Mouse (Mus musculus) myocyte (in vitro differentiated cells): Measurements from ENCODE around the gene Mrps12. TPM values are rescaled to one million over a fixed set of nuclear protein-coding genes. Genes with fewer than 3 reads are reported as not detected.

Experiments
- H3K27me3 ChIP-seq: one replicate; pipeline ENCODE4 v1.6.1; 2011; ENCODE audit not compliant: control insufficient read depth, insufficient read depth, insufficient read length
- H3K36me3 ChIP-seq: one replicate; pipeline ENCODE4 v1.6.1; 2011; ENCODE audit not compliant: control insufficient read depth, insufficient read depth
- H3K4me2 ChIP-seq: one replicate; pipeline ENCODE4 v1.6.1; 2011; ENCODE audit warnings: low read depth, control low read depth
- H3K4me3 ChIP-seq: one replicate; pipeline ENCODE4 v1.5.1; 2011; ENCODE audit warnings: mild to moderate bottlenecking, control low read depth, moderate library complexity
- H3K79me2 ChIP-seq: one replicate; pipeline ENCODE4 v1.6.1; 2011; ENCODE audit not compliant: control insufficient read depth, insufficient read depth
- H3ac ChIP-seq: one replicate; pipeline ENCODE4 v1.6.1; 2011; ENCODE audit not compliant: control insufficient read depth, insufficient read length
- CEBPB ChIP-seq: IDR thresholded peaks from 2 replicates; pipeline ENCODE4 v1.6.1; 2011; ENCODE audit warnings: mild to moderate bottlenecking, moderate library complexity; ENCODE audit not compliant: poor library complexity, insufficient read depth, severe bottlenecking
- E2F4 ChIP-seq: IDR thresholded peaks from one replicate; pipeline ENCODE4 v1.6.1; 2011; ENCODE audit warnings: mild to moderate bottlenecking, control low read depth, moderate library complexity; ENCODE audit not compliant: insufficient read depth
- MAX ChIP-seq: IDR thresholded peaks from one replicate; pipeline ENCODE4 v1.6.1; 2011; ENCODE audit warnings: low read depth, mild to moderate bottlenecking, control low read depth
- MYOD1 ChIP-seq, 3 experiments: IDR thresholded peaks; one replicate each; pipeline ENCODE4 v1.6.1; 2011; ENCODE audit warnings: control low read depth in 2 of 3, low read depth in 2 of 3, mild to moderate bottlenecking in 2 of 3, moderate library complexity in 1 of 3; ENCODE audit not compliant: insufficient read length in 2 of 3, control insufficient read depth in 1 of 3
- MYOG ChIP-seq, 3 experiments: IDR thresholded peaks; one replicate each; pipeline ENCODE4 v1.6.1; 2011; ENCODE audit warnings: control low read depth in 2 of 3, low read depth in 2 of 3, mild to moderate bottlenecking in 2 of 3; ENCODE audit not compliant: insufficient read length in 2 of 3, control insufficient read depth in 1 of 3, insufficient read depth in 1 of 3
- POLR2A ChIP-seq: IDR thresholded peaks from one replicate; pipeline ENCODE4 v1.6.1; 2011; ENCODE audit warnings: low read depth, mild to moderate bottlenecking, control low read depth, moderate library complexity; ENCODE audit not compliant: insufficient read length
- POLR2AphosphoS2 ChIP-seq: IDR thresholded peaks from one replicate; pipeline ENCODE4 v1.6.1; 2011; ENCODE audit warnings: low read depth, control low read depth; ENCODE audit not compliant: insufficient read length
- REST ChIP-seq: IDR thresholded peaks from one replicate; pipeline ENCODE4 v1.6.1; 2011; ENCODE audit warnings: mild to moderate bottlenecking, control low read depth, moderate library complexity; ENCODE audit not compliant: insufficient read depth, insufficient read length
- SRF ChIP-seq: IDR thresholded peaks from one replicate; pipeline ENCODE4 v1.6.1; 2011; ENCODE audit warnings: low read depth; ENCODE audit not compliant: control insufficient read depth, insufficient read length
- TCF12 ChIP-seq: IDR thresholded peaks from one replicate; pipeline ENCODE4 v1.6.1; 2011; ENCODE audit warnings: mild to moderate bottlenecking, control low read depth; ENCODE audit not compliant: poor library complexity, insufficient read depth, severe bottlenecking
- TCF3 ChIP-seq: IDR thresholded peaks from one replicate; pipeline ENCODE4 v1.6.1; 2011; ENCODE audit warnings: low read depth, control low read depth; ENCODE audit not compliant: insufficient read length
- USF1 ChIP-seq: IDR thresholded peaks from one replicate; pipeline ENCODE4 v1.6.1; 2011; ENCODE audit warnings: low read depth, mild to moderate bottlenecking, control low read depth, moderate library complexity
- polyA plus RNA-seq: library from polyadenylated mRNA; unstranded; fragments of >200 nt; fragmentation: generic; extraction: Trizol; gene quantifications from one replicate; pipeline ENCODE4 v1.2.1, GENCODE M21; 2012; ENCODE audit warnings: missing spikeins

The Mrps12 gene
- polyA plus RNA-seq, 1 experiment: 132 TPM

DNA sequence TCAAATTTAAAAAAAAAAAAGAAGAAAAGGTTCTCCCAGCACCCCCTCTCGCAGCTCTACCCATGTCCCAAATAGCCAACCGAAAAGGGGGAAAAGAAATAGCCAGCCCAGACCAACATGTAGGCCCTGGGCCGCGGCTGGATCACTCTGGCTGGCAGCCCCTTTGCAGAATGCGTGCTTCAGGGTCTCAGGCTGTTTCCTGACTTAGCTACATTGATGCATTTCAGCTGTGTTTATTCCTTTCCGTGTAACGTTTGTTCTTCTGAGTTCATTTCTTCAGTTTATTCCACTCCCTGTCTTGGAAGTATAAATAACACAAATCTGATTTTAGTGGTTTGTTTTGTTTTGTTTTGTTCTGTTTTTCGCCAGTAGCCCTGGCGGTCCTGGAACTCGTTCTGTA is 23.9 kb downstream of the Mrps12 start:
- peak overlapping the region; percentile 81 for H3K4me2 ChIP-seq
- no peak for TF ChIP-seq TCF3
- no peak for TF ChIP-seq SRF
- no peak for TF ChIP-seq MYOD1 (IDR thresholded peaks at IDR 0.05; ENCODE audit: control insufficient read depth in 1 of 3, insufficient read length in 2 of 3, low read depth in 2 of 3)
- TF ChIP-seq MYOG (IDR thresholded peaks at IDR 0.05; ENCODE audit: control insufficient read depth in 1 of 3, insufficient read depth in 1 of 3, insufficient read length in 2 of 3, low read depth in 2 of 3): no peak
- no peak for TF ChIP-seq USF1
- TF ChIP-seq CEBPB: no peak
- TF ChIP-seq MAX: no peak
- no peak for TF ChIP-seq POLR2A
- no peak for TF ChIP-seq REST
- TF ChIP-seq TCF12: no peak
- TF ChIP-seq E2F4: no peak
- peak overlapping the region; percentile 64 for H3K4me3 ChIP-seq
- H3K27me3 ChIP-seq: no peaks in the 10 kb centered on the region
- peaks cover 20% of the 10 kb centered on the region for H3K79me2 ChIP-seq
- peak overlapping the region; percentile 78 for H3ac ChIP-seq
- H3K36me3 ChIP-seq: no peaks in the 10 kb centered on the region

DNA sequence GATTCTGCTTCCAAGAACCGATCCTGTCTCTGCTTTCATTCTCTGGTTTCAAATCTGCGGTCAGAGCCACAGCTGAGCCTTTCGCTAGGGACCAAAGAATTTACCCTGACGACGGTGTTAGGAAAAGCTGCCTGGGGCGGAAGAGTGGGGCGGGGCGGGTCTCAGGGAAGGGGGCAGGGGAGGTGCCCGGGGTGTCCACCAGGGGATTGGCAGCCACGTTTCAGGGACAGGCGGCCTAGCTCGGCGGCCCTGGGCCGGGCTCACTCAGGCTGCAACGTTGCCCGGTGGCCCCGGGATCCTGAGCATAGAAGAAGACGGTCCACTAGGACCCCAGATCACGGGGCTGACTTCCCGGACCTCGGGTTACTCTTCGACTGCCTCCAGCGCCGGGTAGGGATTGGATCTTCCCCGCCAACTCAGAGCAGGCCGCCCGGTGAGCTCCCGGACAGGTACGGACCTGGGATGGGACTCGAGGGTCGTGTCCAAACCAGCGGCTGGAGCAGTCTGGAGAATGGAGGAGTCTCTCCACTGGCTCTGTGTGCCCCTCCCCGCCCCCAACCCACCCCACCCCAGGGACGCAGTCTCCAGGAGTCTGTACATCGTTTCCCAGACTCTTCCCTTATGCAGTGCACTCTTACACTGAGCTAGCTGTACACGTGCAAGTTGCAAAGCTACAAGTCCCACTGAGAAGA is 24.9 kb downstream of the Mrps12 start, which contains the start of gene Fbxo17:
Fbxo17 (plus strand) TSS at position 215 of the 692 bp plus-strand sequence.
- peak within 1 kb of the TSS; percentile 78 for H3ac ChIP-seq
- peaks cover 20% of the 10 kb centered on the region for H3K79me2 ChIP-seq
- H3K4me3 ChIP-seq: peak within 1 kb of the TSS; percentile 64
- no peaks in the 10 kb centered on the region for H3K36me3 ChIP-seq
- no peaks in the 10 kb centered on the region for H3K27me3 ChIP-seq
- peak within 1 kb of the TSS; percentile 81 for H3K4me2 ChIP-seq
- TF ChIP-seq CEBPB: no peak
- TF ChIP-seq POLR2A: peak; percentile 80
- peak; percentile 45 for TF ChIP-seq TCF12
- no peak for TF ChIP-seq TCF3
- TF ChIP-seq E2F4: no peak
- TF ChIP-seq MYOD1 (IDR thresholded peaks at IDR 0.05; ENCODE audit: control insufficient read depth in 1 of 3, insufficient read length in 2 of 3, low read depth in 2 of 3): peak in 2 of 3 experiments; percentile 27 to 53
- no peak for TF ChIP-seq SRF
- no peak for TF ChIP-seq USF1
- TF ChIP-seq MAX: no peak
- no peak for TF ChIP-seq POLR2AphosphoS2
- no peak for TF ChIP-seq REST
- TF ChIP-seq MYOG (IDR thresholded peaks at IDR 0.05; ENCODE audit: control insufficient read depth in 1 of 3, insufficient read depth in 1 of 3, insufficient read length in 2 of 3, low read depth in 2 of 3): peak in 2 of 3 experiments; percentile 45 to 78

GRCm38 (mm10) chr7:28715598-28715997 is 26.0 kb downstream of the Mrps12 start:
- H3K4me3 ChIP-seq: peak overlapping the region; percentile 64
- no peak overlapping the region for H3K4me2 ChIP-seq
- TF ChIP-seq POLR2A (no peak), MAX (no peak), CEBPB (no peak), USF1 (no peak), MYOD1 (IDR thresholded peaks at IDR 0.05; ENCODE audit: control insufficient read depth in 1 of 3, insufficient read length in 2 of 3, low read depth in 2 of 3) (no peak), REST (no peak), MYOG (IDR thresholded peaks at IDR 0.05; ENCODE audit: control insufficient read depth in 1 of 3, insufficient read depth in 1 of 3, insufficient read length in 2 of 3, low read depth in 2 of 3) (no peak), POLR2AphosphoS2 (no peak), E2F4 (no peak), TCF3 (no peak), TCF12 (no peak)
- H3K79me2 ChIP-seq: peaks cover 20% of the 10 kb centered on the region
- no peak overlapping the region for H3ac ChIP-seq
- H3K36me3 ChIP-seq: no peaks in the 10 kb centered on the region
- no peaks in the 10 kb centered on the region for H3K27me3 ChIP-seq

- H3K4me3 ChIP-seq: no peak overlapping the region
- H3K4me2 ChIP-seq: peak overlapping the region; percentile 34
- H3ac ChIP-seq: no peak overlapping the region
- TF ChIP-seq REST: no peak
- TF ChIP-seq MYOG (IDR thresholded peaks at IDR 0.05; ENCODE audit: control insufficient read depth in 1 of 3, insufficient read depth in 1 of 3, insufficient read length in 2 of 3, low read depth in 2 of 3): peak in 2 of 3 experiments; percentile 52 to 84
- TF ChIP-seq TCF12: no peak
- no peak for TF ChIP-seq POLR2A
- no peak for TF ChIP-seq TCF3
- TF ChIP-seq MAX: no peak
- no peak for TF ChIP-seq E2F4
- TF ChIP-seq POLR2AphosphoS2: no peak
- TF ChIP-seq CEBPB: no peak
- TF ChIP-seq SRF: no peak
- no peak for TF ChIP-seq USF1
- peak in 2 of 3 experiments; percentile 55 to 72 for TF ChIP-seq MYOD1 (IDR thresholded peaks at IDR 0.05; ENCODE audit: control insufficient read depth in 1 of 3, insufficient read length in 2 of 3, low read depth in 2 of 3)
- H3K79me2 ChIP-seq: peaks cover 20% of the 10 kb centered on the region
- no peaks in the 10 kb centered on the region for H3K36me3 ChIP-seq
- H3K27me3 ChIP-seq: no peaks in the 10 kb centered on the region
These were observed 27.0 kb downstream of the Mrps12 start for GRCm38 (mm10) chr7:28714667-28715066.
